Mouse (Mus musculus): ENCODE measurements around the gene Retnla. TPM values are rescaled to one million over a fixed set of nuclear protein-coding genes. Genes with fewer than 3 reads are reported as not detected.

Retnla gene
- not detected in 2 replicates for polyA plus RNA-seq (2014; fragmentation: Nextera tagmentation; extraction: Ambion mirVana)

DNA sequence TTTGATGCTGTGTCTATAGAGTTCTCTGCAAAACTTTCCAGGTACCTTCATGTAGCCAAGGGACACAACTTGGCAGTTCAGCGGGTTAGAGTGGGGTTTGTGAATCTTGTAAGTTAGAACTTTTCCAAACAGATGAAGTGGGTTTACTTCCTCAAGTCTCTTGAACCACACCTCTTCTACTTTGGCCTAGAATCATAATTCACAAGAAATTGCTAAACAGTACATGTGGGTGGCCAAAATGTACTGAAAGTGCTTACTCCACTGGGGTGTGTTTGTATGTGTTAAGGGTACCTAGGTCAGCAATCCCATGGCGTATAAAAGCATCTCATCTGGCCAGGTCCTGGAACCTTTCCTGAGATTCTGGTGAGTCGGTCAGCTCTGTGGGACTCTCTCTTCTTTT lies at the start of gene Retnla:
TSS of gene Retnla (plus strand) at position 286 of the 400 bp plus-strand sequence.
- no peak within 1 kb of the TSS for H3K9ac ChIP-seq (ENCODE audit: low read depth, low read length)
- no peak within 1 kb of the TSS for H3K27ac ChIP-seq (ENCODE audit: low read depth, low read length)
- 87% methylated on average over 3 of the region's 3 CpGs for WGBS
- no peaks in the 10 kb centered on the region for H3K27me3 ChIP-seq (ENCODE audit: control insufficient read depth, insufficient read depth, low read length)
- ATAC-seq (ENCODE audit: low FRiP score, low TSS enrichment) = no peak
- no peaks in the 10 kb centered on the region for H3K36me3 ChIP-seq (ENCODE audit: control insufficient read depth, insufficient read depth, low read length)
- no peaks in the 10 kb centered on the region for H3K4me1 ChIP-seq (ENCODE audit: control insufficient read depth, insufficient read depth, low read length)
- H3K4me2 ChIP-seq (replicated peaks; ENCODE audit: low read depth, low read length) = no peak within 1 kb of the TSS
- H3K4me3 ChIP-seq (ENCODE audit: low read length) = no peak within 1 kb of the TSS
- H3K9me3 ChIP-seq (ENCODE audit: control insufficient read depth, low read length) = no peaks in the 10 kb centered on the region

DNA sequence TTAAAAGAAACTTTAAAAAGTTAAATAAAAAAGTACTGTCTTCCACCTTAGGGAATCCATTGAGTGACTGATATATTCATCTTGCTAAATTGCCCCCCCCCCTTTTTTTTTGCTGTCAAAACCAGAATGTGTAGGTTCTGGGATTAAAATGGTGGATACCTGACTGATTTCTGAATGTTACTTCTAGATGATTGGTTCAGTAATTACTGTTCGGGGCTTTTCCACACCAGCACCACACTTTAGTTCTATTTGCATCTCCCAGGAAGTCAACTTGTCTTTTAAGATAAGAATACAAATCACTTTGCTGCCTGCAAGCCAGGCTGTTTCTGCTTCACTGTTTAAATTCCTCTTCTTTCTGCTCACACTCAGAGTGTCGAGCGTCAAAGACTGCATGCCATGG lies 44.1 kb upstream of the Retnla start:
- no peak for ATAC-seq (ENCODE audit: low FRiP score, low TSS enrichment)
- Histone ChIP-seq H3K27ac (ENCODE audit: low read depth, low read length) (no peak overlapping the region), H3K4me3 (ENCODE audit: low read length) (no peak overlapping the region), H3K4me1 (ENCODE audit: control insufficient read depth, insufficient read depth, low read length) (no peaks in the 10 kb centered on the region), H3K27me3 (ENCODE audit: control insufficient read depth, insufficient read depth, low read length) (no peaks in the 10 kb centered on the region), H3K9me3 (ENCODE audit: control insufficient read depth, low read length) (no peaks in the 10 kb centered on the region), H3K9ac (ENCODE audit: low read depth, low read length) (no peak overlapping the region), H3K4me2 (replicated peaks; ENCODE audit: low read depth, low read length) (no peak overlapping the region), H3K36me3 (ENCODE audit: control insufficient read depth, insufficient read depth, low read length) (no peaks in the 10 kb centered on the region)
- whole genome bisulfite sequencing = 80% methylated on average over 3 of the region's 3 CpGs

DNA sequence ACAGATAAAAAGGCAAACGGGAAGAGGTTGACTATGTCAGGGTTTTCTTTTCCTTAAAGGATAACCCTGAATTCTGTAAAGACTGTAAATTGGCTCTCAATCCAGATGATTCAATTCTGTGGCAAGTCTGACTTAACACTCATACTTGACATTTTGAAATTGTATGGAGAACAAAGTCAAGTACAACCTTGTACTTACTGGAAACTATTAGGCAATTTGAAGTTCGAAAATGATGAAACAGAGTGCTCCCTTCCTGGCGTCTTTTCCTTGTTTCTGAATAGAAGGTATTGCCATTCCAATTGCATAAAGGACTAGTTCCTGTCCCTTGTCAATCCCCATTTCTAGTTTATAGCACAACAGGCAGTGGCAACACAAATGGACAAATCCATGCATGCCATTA lies 42.9 kb upstream of the Retnla start:
- H3K27me3 ChIP-seq (ENCODE audit: control insufficient read depth, insufficient read depth, low read length) = no peaks in the 10 kb centered on the region
- H3K9ac ChIP-seq (ENCODE audit: low read depth, low read length) = no peak overlapping the region
- no peak overlapping the region for H3K4me2 ChIP-seq (replicated peaks; ENCODE audit: low read depth, low read length)
- no peaks in the 10 kb centered on the region for H3K9me3 ChIP-seq (ENCODE audit: control insufficient read depth, low read length)
- ATAC-seq (ENCODE audit: low FRiP score, low TSS enrichment) = no peak
- no peaks in the 10 kb centered on the region for H3K4me1 ChIP-seq (ENCODE audit: control insufficient read depth, insufficient read depth, low read length)
- 84% methylated on average over 3 of the region's 3 CpGs for WGBS
- no peak overlapping the region for H3K4me3 ChIP-seq (ENCODE audit: low read length)
- no peaks in the 10 kb centered on the region for H3K36me3 ChIP-seq (ENCODE audit: control insufficient read depth, insufficient read depth, low read length)
- H3K27ac ChIP-seq (ENCODE audit: low read depth, low read length) = no peak overlapping the region

DNA sequence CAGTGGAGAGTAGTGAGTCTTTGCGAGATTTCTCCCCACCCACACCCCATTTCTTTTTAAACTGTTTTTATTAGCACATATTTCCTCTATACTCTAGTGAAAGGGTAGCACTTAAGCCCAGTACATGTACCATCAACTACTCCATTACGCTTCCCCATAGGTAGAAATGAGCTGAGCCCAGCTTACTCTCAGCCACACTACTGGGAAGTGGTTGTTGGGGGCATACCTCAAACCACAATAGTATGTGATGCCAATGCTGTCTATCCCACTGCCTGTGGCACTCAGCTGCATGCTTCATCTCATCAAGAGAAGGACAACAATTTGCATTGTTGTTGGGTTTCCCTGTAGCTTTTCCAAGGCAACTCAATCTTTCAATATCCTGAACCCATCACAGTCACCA lies 41.4 kb upstream of the Retnla start:
- Histone ChIP-seq H3K36me3 (ENCODE audit: control insufficient read depth, insufficient read depth, low read length) (no peaks in the 10 kb centered on the region), H3K27ac (ENCODE audit: low read depth, low read length) (no peak overlapping the region), H3K9me3 (ENCODE audit: control insufficient read depth, low read length) (no peaks in the 10 kb centered on the region), H3K9ac (ENCODE audit: low read depth, low read length) (no peak overlapping the region), H3K4me3 (ENCODE audit: low read length) (no peak overlapping the region), H3K4me2 (replicated peaks; ENCODE audit: low read depth, low read length) (no peak overlapping the region), H3K4me1 (ENCODE audit: control insufficient read depth, insufficient read depth, low read length) (no peaks in the 10 kb centered on the region), H3K27me3 (ENCODE audit: control insufficient read depth, insufficient read depth, low read length) (no peaks in the 10 kb centered on the region)
- 89% methylated on average over 2 of the region's 2 CpGs for WGBS
- ATAC-seq (ENCODE audit: low FRiP score, low TSS enrichment) = no peak

DNA sequence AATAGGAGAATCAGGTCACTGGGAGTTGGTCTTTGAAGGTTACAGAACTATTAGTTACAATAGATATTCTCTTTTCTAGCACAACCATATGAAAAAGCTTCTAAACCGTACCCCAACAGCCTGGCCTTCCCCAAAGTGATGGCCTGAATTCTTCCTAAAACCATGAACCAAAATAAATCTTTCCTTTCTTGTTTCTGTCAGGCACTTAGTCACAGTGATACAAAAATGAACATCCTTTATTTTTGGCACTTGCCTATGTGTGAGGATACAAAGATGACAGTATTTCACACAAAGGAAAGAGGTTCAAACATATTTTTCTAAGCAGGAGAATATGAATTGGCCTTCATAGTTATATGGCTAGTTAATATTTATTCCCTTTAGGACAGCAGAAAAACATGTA lies 36.9 kb upstream of the Retnla start:
- Histone ChIP-seq H3K4me1 (ENCODE audit: control insufficient read depth, insufficient read depth, low read length) (no peaks in the 10 kb centered on the region), H3K9ac (ENCODE audit: low read depth, low read length) (no peak overlapping the region), H3K27me3 (ENCODE audit: control insufficient read depth, insufficient read depth, low read length) (no peaks in the 10 kb centered on the region), H3K4me3 (ENCODE audit: low read length) (no peak overlapping the region), H3K27ac (ENCODE audit: low read depth, low read length) (no peak overlapping the region), H3K9me3 (ENCODE audit: control insufficient read depth, low read length) (no peaks in the 10 kb centered on the region), H3K36me3 (ENCODE audit: control insufficient read depth, insufficient read depth, low read length) (no peaks in the 10 kb centered on the region), H3K4me2 (replicated peaks; ENCODE audit: low read depth, low read length) (no peak overlapping the region)
- 88% methylated on average over 1 of the region's 1 CpGs for WGBS
- ATAC-seq (ENCODE audit: low FRiP score, low TSS enrichment) = no peak

DNA sequence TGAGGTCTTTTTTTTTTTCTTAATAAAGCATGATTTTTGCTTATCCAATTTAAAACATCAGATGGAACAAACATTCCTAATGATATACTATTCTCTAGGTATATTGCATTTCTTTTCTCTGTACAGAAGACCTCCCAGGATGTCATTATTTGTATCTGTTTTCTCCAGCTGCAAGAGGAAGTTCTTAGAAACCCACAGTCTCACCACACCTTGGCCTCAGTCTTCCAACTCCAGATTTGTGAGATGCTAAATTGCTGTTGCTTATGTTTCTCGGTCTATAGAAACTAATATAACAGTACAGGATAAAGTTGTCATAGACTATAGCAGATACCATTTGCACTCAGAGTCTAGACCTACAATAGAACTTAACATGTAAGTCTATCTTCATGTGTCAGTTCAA lies 35.8 kb upstream of the Retnla start:
- 90% methylated on average over 1 of the region's 1 CpGs for WGBS
- ATAC-seq (ENCODE audit: low FRiP score, low TSS enrichment) = no peak
- H3K27me3 ChIP-seq (ENCODE audit: control insufficient read depth, insufficient read depth, low read length) = no peaks in the 10 kb centered on the region
- no peaks in the 10 kb centered on the region for H3K4me1 ChIP-seq (ENCODE audit: control insufficient read depth, insufficient read depth, low read length)
- no peak overlapping the region for H3K27ac ChIP-seq (ENCODE audit: low read depth, low read length)
- no peaks in the 10 kb centered on the region for H3K9me3 ChIP-seq (ENCODE audit: control insufficient read depth, low read length)
- H3K4me3 ChIP-seq (ENCODE audit: low read length) = no peak overlapping the region
- H3K9ac ChIP-seq (ENCODE audit: low read depth, low read length) = no peak overlapping the region
- H3K4me2 ChIP-seq (replicated peaks; ENCODE audit: low read depth, low read length) = no peak overlapping the region
- H3K36me3 ChIP-seq (ENCODE audit: control insufficient read depth, insufficient read depth, low read length) = no peaks in the 10 kb centered on the region

DNA sequence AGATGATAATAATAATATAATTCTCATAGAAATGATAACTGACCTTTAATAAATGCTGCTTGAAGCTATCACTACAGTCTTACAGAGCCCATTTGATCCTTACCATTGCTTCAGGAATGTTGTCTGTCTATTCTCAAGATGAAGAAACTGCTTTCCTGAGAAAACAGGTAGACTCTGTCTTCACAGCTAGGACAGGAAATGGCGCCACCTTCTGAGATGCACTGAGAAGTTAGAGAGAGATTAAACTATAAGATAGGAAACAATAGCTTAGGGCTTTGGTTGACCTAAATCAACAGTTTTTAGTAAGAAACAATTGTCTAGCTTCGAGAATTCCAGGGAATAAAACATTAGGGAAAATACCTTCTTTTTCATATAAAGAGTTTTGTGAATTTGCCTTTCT lies 33.0 kb upstream of the Retnla start:
- ATAC-seq (ENCODE audit: low FRiP score, low TSS enrichment) = no peak
- no peaks in the 10 kb centered on the region for H3K9me3 ChIP-seq (ENCODE audit: control insufficient read depth, low read length)
- no peaks in the 10 kb centered on the region for H3K4me1 ChIP-seq (ENCODE audit: control insufficient read depth, insufficient read depth, low read length)
- H3K4me3 ChIP-seq (ENCODE audit: low read length) = no peak overlapping the region
- H3K27ac ChIP-seq (ENCODE audit: low read depth, low read length) = no peak overlapping the region
- H3K27me3 ChIP-seq (ENCODE audit: control insufficient read depth, insufficient read depth, low read length) = no peaks in the 10 kb centered on the region
- H3K9ac ChIP-seq (ENCODE audit: low read depth, low read length) = no peak overlapping the region
- H3K4me2 ChIP-seq (replicated peaks; ENCODE audit: low read depth, low read length) = no peak overlapping the region
- no peaks in the 10 kb centered on the region for H3K36me3 ChIP-seq (ENCODE audit: control insufficient read depth, insufficient read depth, low read length)
- 57% methylated on average over 2 of the region's 2 CpGs for WGBS

DNA sequence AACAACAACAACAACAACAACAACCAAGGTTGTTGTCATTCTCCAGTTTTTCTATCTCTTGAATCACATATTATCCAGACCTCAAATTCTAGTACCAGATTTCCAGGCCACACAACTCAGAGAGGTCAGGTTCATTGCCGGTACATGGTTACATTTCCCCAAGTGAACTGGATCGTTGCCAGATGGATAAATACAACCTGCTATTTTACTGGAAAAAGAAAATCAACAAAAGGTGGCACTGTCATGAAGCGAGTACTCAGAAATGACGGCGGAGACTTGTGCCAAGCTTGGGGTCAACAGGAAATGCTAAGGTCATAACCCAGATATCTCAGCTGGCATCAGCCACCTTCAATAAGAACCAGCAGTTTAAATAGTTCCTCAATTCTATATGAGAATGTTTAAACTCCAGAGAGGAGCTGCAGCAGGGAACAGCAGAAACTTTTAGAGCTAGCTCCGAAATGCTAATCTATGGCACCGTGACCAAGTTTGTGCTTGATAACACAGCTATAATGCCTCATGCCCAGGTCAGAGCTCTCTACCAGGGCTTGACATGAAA lies 30.4 kb upstream of the Retnla start:
- no peak for ATAC-seq (ENCODE audit: low FRiP score, low TSS enrichment)
- Histone ChIP-seq H3K9ac (ENCODE audit: low read depth, low read length) (no peak overlapping the region), H3K4me1 (ENCODE audit: control insufficient read depth, insufficient read depth, low read length) (no peaks in the 10 kb centered on the region), H3K27me3 (ENCODE audit: control insufficient read depth, insufficient read depth, low read length) (no peaks in the 10 kb centered on the region), H3K9me3 (ENCODE audit: control insufficient read depth, low read length) (no peaks in the 10 kb centered on the region), H3K27ac (ENCODE audit: low read depth, low read length) (no peak overlapping the region), H3K4me2 (replicated peaks; ENCODE audit: low read depth, low read length) (no peak overlapping the region), H3K4me3 (ENCODE audit: low read length) (no peak overlapping the region), H3K36me3 (ENCODE audit: control insufficient read depth, insufficient read depth, low read length) (no peaks in the 10 kb centered on the region)
- 73% methylated on average over 7 of the region's 7 CpGs for WGBS

DNA sequence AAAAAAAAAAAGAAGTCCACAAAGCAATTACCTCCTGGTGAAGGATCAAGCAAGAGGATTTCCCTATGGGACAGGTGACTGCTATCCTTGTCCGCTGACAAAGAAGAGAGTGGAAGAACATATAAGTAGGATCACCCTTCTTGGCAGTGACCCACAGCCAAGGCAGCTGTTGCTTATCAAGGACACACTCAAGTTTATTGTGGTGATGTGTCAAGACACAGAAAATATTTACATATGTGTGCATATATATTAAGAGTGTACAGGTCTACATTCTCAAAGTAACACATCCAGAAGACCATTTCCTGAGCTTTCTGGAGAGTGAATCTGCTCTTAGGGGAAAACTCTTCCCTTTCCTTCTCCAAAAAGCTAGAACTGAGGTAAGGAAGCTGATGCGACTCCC lies 25.7 kb upstream of the Retnla start, which contains the start of gene Retnlb:
TSS of gene Retnlb (plus strand) at position 162 of the 400 bp plus-strand sequence.
- H3K9ac ChIP-seq (ENCODE audit: low read depth, low read length) = no peak within 1 kb of the TSS
- no peaks in the 10 kb centered on the region for H3K9me3 ChIP-seq (ENCODE audit: control insufficient read depth, low read length)
- H3K4me2 ChIP-seq (replicated peaks; ENCODE audit: low read depth, low read length) = no peak within 1 kb of the TSS
- H3K27ac ChIP-seq (ENCODE audit: low read depth, low read length) = no peak within 1 kb of the TSS
- no peaks in the 10 kb centered on the region for H3K36me3 ChIP-seq (ENCODE audit: control insufficient read depth, insufficient read depth, low read length)
- H3K27me3 ChIP-seq (ENCODE audit: control insufficient read depth, insufficient read depth, low read length) = no peaks in the 10 kb centered on the region
- 88% methylated on average over 2 of the region's 2 CpGs for WGBS
- H3K4me3 ChIP-seq (ENCODE audit: low read length) = no peak within 1 kb of the TSS
- ATAC-seq (ENCODE audit: low FRiP score, low TSS enrichment) = no peak
- no peaks in the 10 kb centered on the region for H3K4me1 ChIP-seq (ENCODE audit: control insufficient read depth, insufficient read depth, low read length)
